Comparison of ENCODE assay signal across 24 mouse cellular contexts in genomic region chr7:75365480-75365879, GRCm38 (mm10). TPM values are rescaled to one million over a fixed set of nuclear protein-coding genes. Genes with fewer than 3 reads are reported as not detected.
"Had no signal": no experiment of that assay in that cellular context is flagged by ENCODE, and none has a peak within 500 bp of the region (broad histone marks: within the 10 kb centered on the region; RNA-seq: fewer than 3 reads in every experiment).

No protein-coding gene starts in this region.

- H3K36me3 ChIP-seq: kidney, embryonic 15.5 days; limb, embryonic 10.5 days; limb, embryonic 13.5 days; liver, embryonic 12.5 days; liver, embryonic 15.5 days; lung, embryonic 15.5 days; midbrain, embryonic 13.5 days had no signal

- H3K27ac ChIP-seq: kidney, embryonic 15.5 days; layer of hippocampus, adult 2 months; limb, embryonic 10.5 days; limb, embryonic 13.5 days; liver, embryonic 12.5 days; liver, embryonic 15.5 days; lung, embryonic 15.5 days; macrophage; midbrain, embryonic 13.5 days; stomach, postnatal 0 days had no signal

- H3K4me3 ChIP-seq: kidney, embryonic 15.5 days; layer of hippocampus, adult 2 months; limb, embryonic 10.5 days; limb, embryonic 13.5 days; liver, embryonic 12.5 days; liver, embryonic 15.5 days; lung, embryonic 15.5 days; midbrain, embryonic 13.5 days had no signal

- H3K4me1 ChIP-seq: limb, embryonic 10.5 days; limb, embryonic 13.5 days; liver, embryonic 15.5 days; midbrain, embryonic 13.5 days had no signal

- ATAC-seq: liver, embryonic 12.5 days; midbrain, embryonic 13.5 days; midbrain, embryonic 16.5 days had no signal

- H3K27me3 ChIP-seq: liver, embryonic 12.5 days; liver, embryonic 15.5 days; lung, embryonic 15.5 days; midbrain, embryonic 13.5 days had no signal

- DNase-seq: kidney, adult 11 months; kidney, adult 8-10 months; kidney, postnatal 10 days; kidney, postnatal 4 days; layer of hippocampus, adult 9-11 months; liver; lung, adult 18-20 months; lung, postnatal 14 days; right cerebral cortex, adult 18-20 months; right cerebral cortex, postnatal 14 days; right cerebral cortex, postnatal 4 days; thymus, postnatal 25 days had no signal

RNA-seq across cellular contexts. Expression of gene Sv2b, which starts 56.4 kb away (rescaled TPM):
- total RNA-seq: megakaryocyte-erythroid progenitor cell, adult 5-6 weeks had no signal
- polyA plus RNA-seq: macrophage had no signal
